Mouse (Mus musculus) cerebellum, adult (tissue): ENCODE results near the gene Ctrb1.

ENCODE experiments used
- ATAC-seq: cut with Nextera tagmentation; 2 replicates; pipeline ENCODE4 v1.9.2; 2017; ENCODE audit warnings: mild to moderate bottlenecking, moderate library complexity, mixed read lengths; ENCODE audit not compliant: insufficient number of reproducible peaks, low FRiP score, low TSS enrichment

Ctrb1 gene

GRCm38 (mm10) chr8:111690960-111691445 is at the start of gene Ctrb1:
TSS of gene Ctrb1 (minus strand) at chr8:111691010.
- no peak for ATAC-seq

- ATAC-seq = no peak
These were observed 49.5 kb upstream of the Ctrb1 start for GRCm38 (mm10) chr8:111740301-111740711.

GRCm38 (mm10) chr8:111739604-111740003 is 48.8 kb upstream of the Ctrb1 start:
- ATAC-seq = no peak

GRCm38 (mm10) chr8:111738867-111739266 is 48.1 kb upstream of the Ctrb1 start:
- ATAC-seq = no peak

- ATAC-seq = peak; percentile 36
These were observed 45.5 kb upstream of the Ctrb1 start for GRCm38 (mm10) chr8:111736321-111736720.

- no peak for ATAC-seq
These were observed 45.0 kb upstream of the Ctrb1 start for GRCm38 (mm10) chr8:111735791-111736190.

- ATAC-seq = no peak
These were observed 44.5 kb upstream of the Ctrb1 start for GRCm38 (mm10) chr8:111735335-111735761.

- ATAC-seq = no peak
These were observed 43.6 kb upstream of the Ctrb1 start for GRCm38 (mm10) chr8:111734244-111734960.

- no peak for ATAC-seq
These were observed 42.9 kb upstream of the Ctrb1 start for GRCm38 (mm10) chr8:111733581-111734243.

GRCm38 (mm10) chr8:111732406-111733085 is 41.7 kb upstream of the Ctrb1 start:
- ATAC-seq = no peak

GRCm38 (mm10) chr8:111732004-111732403 is 41.2 kb upstream of the Ctrb1 start:
- peak; percentile 71 for ATAC-seq

GRCm38 (mm10) chr8:111731231-111731977 is 40.6 kb upstream of the Ctrb1 start:
- ATAC-seq = no peak; the same call in 1 of the 2 replicates

- ATAC-seq = no peak
These were observed 38.7 kb upstream of the Ctrb1 start for GRCm38 (mm10) chr8:111729233-111730170.

- ATAC-seq = no peak
These were observed 37.7 kb upstream of the Ctrb1 start for GRCm38 (mm10) chr8:111728481-111728880.

- ATAC-seq = no peak
These were observed 36.7 kb upstream of the Ctrb1 start for GRCm38 (mm10) chr8:111727553-111727952.

- ATAC-seq = peak; percentile 56
These were observed 35.5 kb upstream of the Ctrb1 start for GRCm38 (mm10) chr8:111726102-111726900.

- no peak for ATAC-seq
These were observed 34.5 kb upstream of the Ctrb1 start for GRCm38 (mm10) chr8:111725341-111725740.

GRCm38 (mm10) chr8:111720115-111720544 is 29.3 kb upstream of the Ctrb1 start:
- ATAC-seq = no peak
